Mouse (Mus musculus) liver, embryonic 14.5 days (tissue): ENCODE data around the gene Ppp1r14a. TPM values are rescaled to one million over a fixed set of nuclear protein-coding genes. Genes with fewer than 3 reads are reported as not detected.

Experiments
- ATAC-seq: fragments of 200-750 bp; cut with Nextera tagmentation; 2 replicates; pipeline ENCODE4 v1.8.0; 2017; ENCODE audit warnings: moderate number of reproducible peaks, mild to moderate bottlenecking, moderate library complexity; ENCODE audit not compliant: insufficient read depth
- DNase-seq, 3 experiments: peaks; one replicate each; pipeline ENCODE4 v3.0.0-alpha.2; 2012 to 2013; ENCODE audit warnings: low read depth in 3 of 3, low spot score in 3 of 3
- H3K27ac ChIP-seq: fragments of 300-500 bp; sonication (generic); 2 replicates; pipeline ENCODE4 v1.5.1; 2014; ENCODE audit warnings: moderate library complexity, mild to moderate bottlenecking, control low read depth, inconsistent platforms
- H3K27me3 ChIP-seq: fragments of 300-500 bp; sonication (generic); 2 replicates; pipeline ENCODE4 v1.6.1; 2014; ENCODE audit warnings: mild to moderate bottlenecking, low read length, moderate library complexity; ENCODE audit not compliant: control insufficient read depth, insufficient read depth
- H3K36me3 ChIP-seq: fragments of 300-500 bp; sonication (generic); replicated peaks from 2 replicates; pipeline ENCODE4 v1.6.1; 2014; ENCODE audit warnings: low read depth; ENCODE audit not compliant: control insufficient read depth, insufficient read depth
- H3K4me1 ChIP-seq, 2 experiments: fragments of 200-500 bp in 1 of 2; fragments of 300-500 bp in 1 of 2; sonication (generic) in 1 of 2; replicated peaks; 2 replicates each; pipeline ENCODE4 v1.6.1; 2012 to 2014; ENCODE audit warnings: antibody characterized with exemption in 1 of 2, inconsistent platforms in 1 of 2, low read length in 1 of 2; ENCODE audit not compliant: control insufficient read depth in 2 of 2, insufficient read depth in 2 of 2
- H3K4me2 ChIP-seq: fragments of 300-500 bp; sonication (generic); 2 replicates; pipeline ENCODE4 v1.6.1; 2014; ENCODE audit warnings: low read depth, mild to moderate bottlenecking, control low read depth, moderate library complexity
- H3K4me3 ChIP-seq, 2 experiments: fragments of 200-500 bp in 1 of 2; fragments of 300-500 bp in 1 of 2; sonication (generic) in 1 of 2; 2 replicates each; pipeline ENCODE4 v1.5.1; 2012 to 2014; ENCODE audit warnings: low read depth in 2 of 2, low read length in 2 of 2, mild to moderate bottlenecking in 2 of 2, control low read depth in 1 of 2, inconsistent platforms in 1 of 2, moderate library complexity in 1 of 2; ENCODE audit not compliant: insufficient read depth in 1 of 2
- H3K9ac ChIP-seq: fragments of 300-500 bp; sonication (generic); replicated peaks from 2 replicates; pipeline ENCODE4 v1.6.1; 2014; ENCODE audit warnings: mild to moderate bottlenecking, control low read depth, moderate library complexity
- H3K9me3 ChIP-seq: fragments of 300-500 bp; sonication (generic); 2 replicates; pipeline ENCODE4 v1.6.1; 2016; ENCODE audit warnings: low read length, mixed read lengths; ENCODE audit not compliant: control insufficient read depth
- CTCF ChIP-seq: IDR thresholded peaks from 2 replicates; pipeline ENCODE4 v1.5.1; 2016; ENCODE audit warnings: antibody characterized with exemption, low read depth, control low read depth
- EP300 ChIP-seq: IDR thresholded peaks from 2 replicates; pipeline ENCODE4 v1.6.1; 2016; ENCODE audit warnings: antibody characterized with exemption, low read depth
- WGBS: fragments of 180-500 bp; shearing (Covaris S2); extraction: QIAGEN DNeasy Blood & Tissue Kit; methylation state at CpG from one replicate; pipeline ENCODE4 v1.1.7; 2014; ENCODE audit not compliant: insufficient replicate concordance; 5-methylcytosine and 5-hydroxymethylcytosine counted together
- polyA plus RNA-seq, 2 experiments: library from polyadenylated mRNA; depleted of rRNA in 1 of 2; stranded (reverse) in 1 of 2; unstranded in 1 of 2; fragments of >200 nt; fragmentation: Nextera tagmentation in 1 of 2; extraction: Ambion mirVana in 1 of 2; gene quantifications; 2 replicates each; pipeline versions ENCODE4 v1.2.1 to v1.2.3; 2012 to 2014

Ppp1r14a gene
- polyA plus RNA-seq, 2 experiments = 2.3 to 2.5 TPM

GRCm38 (mm10) chr7:29247706-29248105 lies 41.4 kb upstream of the Ppp1r14a start:
- Histone ChIP-seq H3K9me3 (no peaks in the 10 kb centered on the region), H3K27me3 (no peaks in the 10 kb centered on the region), H3K9ac (no peak overlapping the region; the same call in 1 of the 2 replicates), H3K27ac (no peak overlapping the region), H3K4me2 (peak overlapping the region; percentile 70), H3K4me1 (no peaks in the 10 kb centered on the region), H3K36me3 (no peaks in the 10 kb centered on the region), H3K4me3 (peak overlapping the region; percentile 14 to 42)
- ATAC-seq (0 out of 2 replicates have a peak, but pooled peaks have one; percentile 16), DNase-seq (no peak)
- TF ChIP-seq EP300 (no peak), CTCF (no peak)
- 30% methylated on average over 19 of the region's 19 CpGs for WGBS

GRCm38 (mm10) chr7:29248261-29248841 lies 40.8 kb upstream of the Ppp1r14a start, which contains the start of gene 2200002D01Rik:
Gene 2200002D01Rik (minus strand): TSS chr7:29248466.
- TF ChIP-seq CTCF (peak; percentile 35; the same call in 1 of the 2 replicates), EP300 (no peak)
- no peaks in the 10 kb centered on the region for H3K27me3 ChIP-seq
- H3K9ac ChIP-seq = no peak within 1 kb of the TSS; the same call in 1 of the 2 replicates
- no peaks in the 10 kb centered on the region for H3K9me3 ChIP-seq
- H3K27ac ChIP-seq = no peak within 1 kb of the TSS
- DNase-seq (no peak), ATAC-seq (peak; percentile 28; the same call in 1 of the 2 replicates)
- no peaks in the 10 kb centered on the region for H3K36me3 ChIP-seq
- H3K4me1 ChIP-seq = peaks cover 0 to 5% of the 10 kb centered on the region in 2 experiments; a peak in 2 of 4 replicates
- WGBS = 19% methylated on average over 20 of the region's 20 CpGs
- H3K4me3 ChIP-seq = peak within 1 kb of the TSS; percentile 14 to 42
- peak within 1 kb of the TSS; percentile 70 for H3K4me2 ChIP-seq

GRCm38 (mm10) chr7:29251166-29251565 lies 37.9 kb upstream of the Ppp1r14a start:
- no peaks in the 10 kb centered on the region for H3K36me3 ChIP-seq
- no peaks in the 10 kb centered on the region for H3K9me3 ChIP-seq
- WGBS = 44% methylated on average over 3 of the region's 3 CpGs
- H3K9ac ChIP-seq = no peak overlapping the region
- H3K4me3 ChIP-seq = no peak overlapping the region
- H3K4me1 ChIP-seq = peaks cover 0 to 14% of the 10 kb centered on the region in 2 experiments; a peak in 2 of 4 replicates
- TF ChIP-seq CTCF (no peak), EP300 (no peak)
- no peak overlapping the region for H3K27ac ChIP-seq
- H3K27me3 ChIP-seq = no peaks in the 10 kb centered on the region
- ATAC-seq (no peak), DNase-seq (no peak)
- no peak overlapping the region for H3K4me2 ChIP-seq

- no peak overlapping the region for H3K4me2 ChIP-seq
- H3K27me3 ChIP-seq = no peaks in the 10 kb centered on the region
- H3K36me3 ChIP-seq = no peaks in the 10 kb centered on the region
- no peak overlapping the region for H3K27ac ChIP-seq
- TF ChIP-seq CTCF = no peak
- no peak for TF ChIP-seq EP300
- ATAC-seq (peak; percentile 43; the same call in 1 of the 2 replicates), DNase-seq (no peak)
- H3K4me1 ChIP-seq = peaks cover 0 to 14% of the 10 kb centered on the region in 2 experiments; a peak in 2 of 4 replicates
- H3K4me3 ChIP-seq = no peak overlapping the region
- no peaks in the 10 kb centered on the region for H3K9me3 ChIP-seq
- no peak overlapping the region for H3K9ac ChIP-seq
- WGBS = 22% methylated on average over 5 of the region's 5 CpGs
Observed at GRCm38 (mm10) chr7:29253842-29254241, 35.3 kb upstream of the Ppp1r14a start.

- H3K27ac ChIP-seq = no peak overlapping the region
- 71% methylated on average over 4 of the region's 4 CpGs for WGBS
- ATAC-seq (no peak), DNase-seq (no peak)
- H3K4me2 ChIP-seq = no peak overlapping the region
- no peak overlapping the region for H3K9ac ChIP-seq
- no peaks in the 10 kb centered on the region for H3K27me3 ChIP-seq
- no peak for TF ChIP-seq CTCF
- TF ChIP-seq EP300 = no peak
- no peak overlapping the region for H3K4me3 ChIP-seq
- peaks cover 0 to 14% of the 10 kb centered on the region in 2 experiments; a peak in 2 of 4 replicates for H3K4me1 ChIP-seq
- no peaks in the 10 kb centered on the region for H3K36me3 ChIP-seq
- no peaks in the 10 kb centered on the region for H3K9me3 ChIP-seq
Observed at GRCm38 (mm10) chr7:29255875-29256274, 33.2 kb upstream of the Ppp1r14a start.
